Mouse (Mus musculus): ENCODE data around the gene B3gnt2.

Gene B3gnt2

DNA sequence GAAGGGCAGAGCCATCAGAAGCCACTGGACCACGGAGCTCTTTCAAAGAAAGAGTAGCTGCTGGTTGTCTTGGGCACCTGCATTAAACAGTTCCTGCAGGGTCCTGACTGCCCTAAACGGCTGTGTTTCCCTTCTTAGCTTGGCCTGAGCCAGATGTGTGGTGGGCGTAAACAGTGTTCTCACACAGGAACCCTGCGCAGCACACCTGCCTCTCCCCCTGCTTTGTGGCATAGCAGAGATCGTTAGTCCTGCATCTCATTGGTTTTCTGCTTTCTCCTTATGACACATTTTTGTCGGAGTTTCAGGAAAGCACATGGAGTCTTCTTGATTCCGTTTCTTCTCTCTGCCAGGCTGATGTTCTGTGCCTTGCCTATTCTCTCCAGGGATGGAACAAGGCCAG is 44.9 kb downstream of the B3gnt2 start:
- no peak for DNase-seq (ENCODE audit: low read depth in 1 of 2, low spot score in 2 of 2)

DNA sequence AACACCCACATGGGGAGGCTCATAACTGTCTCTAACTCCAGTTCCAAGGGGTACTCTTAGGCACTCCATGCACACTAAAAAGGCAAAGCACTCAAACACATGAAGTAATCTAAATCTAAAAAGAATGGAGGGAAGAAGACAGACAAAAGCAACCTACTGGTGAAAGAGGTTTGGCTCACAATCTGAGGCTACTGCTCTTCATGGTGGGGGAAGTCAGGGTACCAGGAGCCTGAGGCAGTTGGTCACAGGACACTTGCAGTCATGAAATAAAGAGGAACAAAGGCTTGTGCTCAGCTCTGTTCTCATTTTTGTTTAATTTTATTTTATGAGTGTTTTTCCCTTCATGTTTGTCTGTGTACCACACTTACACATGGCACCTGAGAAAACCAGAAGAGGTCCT is 45.6 kb downstream of the B3gnt2 start:
- DNase-seq (ENCODE audit: low read depth in 1 of 2, low spot score in 2 of 2): no peak

DNA sequence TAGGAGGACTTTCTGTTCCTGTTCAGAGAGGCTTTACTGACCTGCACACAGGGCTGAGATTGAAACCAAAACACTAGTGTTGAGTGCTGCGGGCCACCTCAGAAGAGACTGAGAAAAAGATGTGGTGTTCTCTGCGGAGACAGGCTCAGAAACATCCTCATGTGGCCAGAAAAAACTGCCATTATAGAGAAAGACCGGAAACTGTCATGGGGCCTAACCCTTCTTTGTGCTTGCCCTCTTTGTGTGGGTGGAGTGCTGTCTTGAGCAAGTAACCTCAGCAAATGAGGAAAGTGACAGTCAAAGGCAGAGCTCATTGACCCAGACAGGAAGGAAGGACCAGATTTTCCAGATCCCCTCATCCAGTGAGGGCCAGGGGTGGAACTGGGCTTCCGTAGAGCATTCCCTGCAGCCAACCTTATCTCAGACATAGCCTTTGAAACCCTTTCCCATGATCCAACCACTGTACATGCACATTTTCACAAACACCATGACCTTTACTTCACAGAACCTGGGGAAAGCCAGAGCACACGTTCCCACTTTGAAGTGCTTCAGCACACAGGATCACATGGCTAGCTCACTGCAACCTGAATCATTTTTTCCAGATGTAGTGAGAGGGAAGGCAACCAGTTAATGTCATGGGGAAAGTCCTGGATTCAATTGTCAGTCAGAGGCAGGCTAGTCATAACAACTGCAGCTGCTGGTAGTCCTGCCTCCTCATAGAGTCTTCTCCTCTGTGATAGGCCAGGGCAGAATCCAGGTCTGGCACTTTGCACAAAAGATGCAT is 46.6 kb downstream of the B3gnt2 start:
- DNase-seq (ENCODE audit: low read depth in 1 of 2, low spot score in 2 of 2): peak; percentile 17 to 33

DNA sequence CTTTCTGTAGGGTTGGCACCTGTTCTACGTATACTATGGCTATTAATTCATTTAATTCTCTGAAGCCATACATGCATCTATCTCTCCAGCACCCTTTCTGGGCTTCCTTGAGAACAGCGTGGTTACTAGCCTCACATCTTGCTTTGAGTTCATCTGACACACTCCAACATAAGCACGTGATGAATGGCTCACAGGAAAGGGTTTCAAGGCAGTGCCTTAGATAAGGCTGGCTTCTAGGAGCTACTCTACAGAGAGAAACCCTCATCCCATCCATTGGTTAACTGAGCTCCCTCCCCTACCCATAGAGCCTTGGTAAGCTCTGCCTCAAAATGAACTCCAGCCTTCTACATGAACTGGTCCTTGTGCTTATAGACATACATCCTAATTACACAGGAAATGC is 47.3 kb downstream of the B3gnt2 start:
- no peak for DNase-seq (ENCODE audit: low read depth in 1 of 2, low spot score in 2 of 2)

DNA sequence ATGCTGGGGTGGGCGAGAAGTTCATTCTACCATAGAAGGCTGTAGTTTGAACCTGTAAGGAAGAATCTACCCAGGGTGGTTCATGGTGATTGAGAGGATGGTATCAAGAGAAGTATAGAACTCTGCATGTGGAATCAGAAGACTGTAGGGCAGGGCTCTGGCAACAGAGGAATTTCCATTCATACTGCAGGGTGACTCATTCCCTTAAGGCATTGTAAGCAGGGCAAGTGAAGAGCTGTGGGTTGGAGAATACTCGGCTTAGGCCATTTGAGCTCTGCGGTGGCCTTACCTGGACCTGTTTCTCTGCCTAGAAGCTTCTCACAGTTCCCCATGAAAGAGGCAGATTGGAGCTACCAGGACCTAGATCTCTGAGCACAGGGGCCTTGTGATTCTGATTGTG is 49.3 kb downstream of the B3gnt2 start:
- no peak for DNase-seq (ENCODE audit: low read depth in 1 of 2, low spot score in 2 of 2)

DNA sequence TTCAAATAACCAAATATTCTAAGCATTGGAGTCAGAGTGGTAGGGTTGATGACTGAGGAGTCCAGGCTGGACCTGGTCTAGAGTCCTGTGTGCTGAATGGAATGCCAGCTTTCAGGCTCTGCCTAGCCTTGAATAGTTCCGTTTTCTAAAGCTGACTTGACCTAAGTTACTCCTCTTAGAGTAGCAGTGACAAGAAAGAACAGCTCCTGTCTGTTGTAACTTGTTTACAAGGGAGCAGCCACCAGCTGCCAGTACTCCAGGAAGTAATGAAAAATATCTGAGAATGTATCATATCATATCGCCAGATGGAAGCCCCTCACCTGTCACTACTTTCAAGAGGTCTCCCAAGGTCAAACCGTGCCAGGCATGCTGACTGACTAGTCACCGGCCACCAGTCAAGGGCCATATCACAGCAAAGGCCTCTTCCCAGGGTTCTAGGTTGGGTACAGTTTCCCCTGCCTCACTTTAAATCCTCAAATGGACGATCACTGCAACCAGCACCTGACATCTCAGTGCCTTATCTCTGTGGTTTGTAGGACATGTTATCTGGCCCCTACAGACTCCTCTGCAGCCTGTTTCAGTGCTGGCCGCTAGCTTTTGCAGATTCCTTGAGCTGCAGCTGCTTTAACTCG is 51.2 kb downstream of the B3gnt2 start:
- no peak for DNase-seq (ENCODE audit: low read depth in 1 of 2, low spot score in 2 of 2)

DNA sequence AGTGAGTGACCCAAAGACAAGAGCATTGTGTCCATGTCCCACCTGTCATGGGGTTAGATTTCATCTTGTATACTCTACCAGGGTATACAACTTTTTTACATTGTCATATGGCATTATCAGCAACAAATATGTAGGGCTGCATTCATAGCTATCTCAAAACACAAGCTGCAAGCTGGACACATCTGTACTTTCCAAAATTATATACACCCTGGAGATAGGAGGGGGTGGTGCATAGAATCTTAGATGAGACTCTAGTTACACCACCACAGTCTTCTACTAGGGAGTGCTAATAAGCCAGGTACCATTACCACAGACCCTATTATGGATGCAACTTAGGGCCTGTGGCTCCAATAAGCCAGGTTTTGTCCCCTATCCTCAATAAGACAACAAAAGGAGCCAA is 52.7 kb downstream of the B3gnt2 start:
- DNase-seq (ENCODE audit: low read depth in 1 of 2, low spot score in 2 of 2): no peak

DNA sequence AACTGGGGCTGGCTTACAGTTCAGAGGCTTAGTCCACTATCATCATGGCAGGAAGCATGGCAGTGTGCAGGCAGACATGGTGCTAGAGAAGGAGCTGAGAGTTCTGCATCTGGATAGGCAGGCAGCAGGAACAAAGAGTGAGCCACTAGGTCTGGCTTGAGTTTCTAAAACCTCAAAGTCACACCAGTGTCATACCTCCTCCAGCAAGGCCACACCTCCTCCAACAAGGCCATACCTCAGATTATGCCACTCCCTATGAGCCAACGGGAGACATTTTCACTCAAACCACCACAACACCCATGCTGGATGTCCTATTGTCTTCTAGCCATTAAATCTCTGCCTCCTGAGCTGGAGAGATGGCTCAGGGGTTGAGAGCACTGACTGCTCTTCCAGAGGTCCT is 55.6 kb downstream of the B3gnt2 start:
- no peak for DNase-seq (ENCODE audit: low read depth in 1 of 2, low spot score in 2 of 2)

DNA sequence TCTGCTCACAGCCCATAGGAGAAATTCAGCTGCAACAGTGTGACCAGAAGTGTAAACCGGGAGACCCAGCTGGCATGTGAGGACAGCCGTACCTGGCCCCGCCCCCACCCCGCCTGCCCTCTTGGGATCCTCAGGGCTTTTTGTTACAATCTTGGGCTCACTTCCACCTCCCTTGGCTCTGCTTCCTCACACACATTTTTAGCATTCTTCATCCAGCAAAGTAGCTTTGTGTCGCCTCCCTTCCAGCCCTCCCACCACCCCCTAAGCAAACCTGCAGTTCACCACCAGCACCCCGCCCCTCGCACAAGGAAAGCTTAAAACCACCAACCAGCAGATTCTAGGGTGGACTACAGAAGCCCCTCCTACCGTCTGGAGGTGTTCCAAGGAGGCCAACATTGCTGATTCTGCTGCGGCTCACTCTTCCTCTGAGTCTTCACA is 60.8 kb downstream of the B3gnt2 start:
- no peak for DNase-seq (ENCODE audit: low read depth in 1 of 2, low spot score in 2 of 2)

DNA sequence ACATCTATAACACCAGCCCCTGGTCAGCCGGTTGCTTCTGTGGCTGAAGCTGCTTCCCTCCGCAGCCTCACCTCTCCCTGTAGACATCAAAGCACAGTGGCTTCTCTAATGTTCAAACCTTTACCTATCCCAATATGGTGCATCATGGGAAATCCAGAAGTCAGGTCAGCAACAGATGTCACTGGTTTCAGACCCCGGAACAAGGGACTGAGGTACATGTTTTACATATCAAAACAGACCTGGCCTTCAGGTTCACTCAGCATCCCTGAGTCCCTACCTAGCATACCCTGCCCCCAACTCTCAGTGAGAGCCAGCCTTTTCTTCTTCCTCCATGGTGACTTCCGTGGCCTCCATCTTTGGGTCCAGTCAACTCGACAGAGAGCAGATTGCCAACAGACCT is 61.8 kb downstream of the B3gnt2 start:
- no peak for DNase-seq (ENCODE audit: low read depth in 1 of 2, low spot score in 2 of 2)

DNA sequence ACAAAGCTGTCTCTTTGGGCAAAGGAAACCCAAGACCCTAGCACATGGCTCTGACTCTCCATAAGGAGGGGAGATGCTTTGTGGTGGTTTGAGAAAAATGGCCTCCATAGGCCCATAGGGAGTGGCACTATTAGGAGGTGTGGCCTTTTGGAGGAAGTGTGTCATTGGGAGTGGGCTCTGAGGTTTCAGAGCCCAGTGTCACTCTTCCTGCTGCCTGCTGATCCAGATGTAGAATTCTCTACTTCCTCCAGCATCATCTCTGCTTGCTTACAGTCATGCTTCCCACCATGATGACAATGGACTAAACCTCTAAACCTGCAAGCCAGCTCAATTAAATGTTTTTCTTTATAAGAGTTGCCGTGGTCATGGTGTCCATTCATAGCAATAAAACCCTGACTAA is 66.0 kb downstream of the B3gnt2 start:
- no peak for DNase-seq (ENCODE audit: low read depth in 1 of 2, low spot score in 2 of 2)

DNA sequence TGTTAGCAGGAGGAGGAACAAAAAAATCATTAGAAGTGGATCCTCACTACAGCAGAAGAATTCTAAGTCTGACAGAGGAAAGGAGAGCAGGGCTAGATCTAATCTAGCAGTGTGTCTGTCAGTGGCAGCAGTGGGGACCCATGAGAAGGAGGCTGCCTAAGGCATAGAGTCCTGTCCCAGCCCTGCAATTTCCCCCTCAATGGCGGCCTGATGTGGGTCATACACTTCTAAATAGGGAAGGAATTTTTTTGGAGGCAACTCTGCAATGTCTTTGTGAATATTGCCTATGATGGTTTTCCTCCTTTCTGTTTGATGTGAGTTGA is 66.9 kb downstream of the B3gnt2 start:
- DNase-seq (ENCODE audit: low read depth in 1 of 2, low spot score in 2 of 2): no peak

DNA sequence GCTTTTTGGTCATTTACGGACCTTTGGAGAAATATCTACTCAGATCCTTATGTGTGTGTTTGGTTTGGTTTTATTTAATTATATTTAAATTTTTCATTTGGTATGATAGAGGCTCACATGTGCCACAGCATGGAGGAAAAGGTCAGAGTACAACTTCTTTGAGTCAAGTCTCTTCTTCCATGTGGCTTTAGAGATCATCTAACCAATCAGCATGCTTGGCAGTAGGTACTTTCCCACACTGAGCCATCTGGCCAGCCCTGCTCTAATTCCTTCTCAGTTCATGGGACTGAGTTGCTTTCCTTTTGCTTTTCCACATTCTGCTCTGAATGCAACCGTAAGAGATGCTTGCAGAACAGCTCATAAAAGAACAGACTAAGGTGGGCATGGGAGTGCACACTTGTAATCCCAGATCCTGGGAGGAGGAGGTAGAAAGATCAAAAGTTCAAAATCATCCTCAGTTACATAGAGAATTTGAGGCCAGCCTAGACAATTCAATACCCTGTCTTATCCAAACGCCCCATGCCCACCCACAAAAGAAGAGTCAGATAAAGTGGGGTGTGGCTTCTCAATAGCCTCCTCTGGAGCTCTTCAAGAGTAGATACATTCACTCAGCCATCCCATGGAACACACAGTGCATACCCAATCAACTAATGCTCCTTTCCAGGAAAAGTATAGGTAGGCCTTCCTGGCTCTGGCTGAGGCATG is 67.4 kb downstream of the B3gnt2 start:
- DNase-seq (ENCODE audit: low read depth in 1 of 2, low spot score in 2 of 2): no peak

DNA sequence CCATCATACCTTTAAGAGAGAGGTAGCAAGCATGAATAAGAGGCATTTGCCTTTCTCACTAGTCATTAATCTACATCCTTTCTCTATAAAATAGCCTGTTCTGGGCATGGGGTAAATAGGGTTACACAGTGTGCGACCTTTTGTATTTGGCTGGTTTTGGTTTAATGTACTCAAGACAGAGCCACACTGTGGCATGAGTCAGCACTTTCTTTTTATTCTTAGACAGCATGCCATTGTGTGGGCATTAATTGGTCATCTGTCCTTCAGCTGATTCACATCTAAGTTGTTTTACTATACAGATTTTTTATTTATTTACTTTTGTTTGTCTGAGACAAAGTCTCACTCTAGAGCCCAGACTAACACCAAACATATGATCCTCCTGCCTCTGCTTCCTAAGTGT is 68.6 kb downstream of the B3gnt2 start:
- no peak for DNase-seq (ENCODE audit: low read depth in 1 of 2, low spot score in 2 of 2)

DNA sequence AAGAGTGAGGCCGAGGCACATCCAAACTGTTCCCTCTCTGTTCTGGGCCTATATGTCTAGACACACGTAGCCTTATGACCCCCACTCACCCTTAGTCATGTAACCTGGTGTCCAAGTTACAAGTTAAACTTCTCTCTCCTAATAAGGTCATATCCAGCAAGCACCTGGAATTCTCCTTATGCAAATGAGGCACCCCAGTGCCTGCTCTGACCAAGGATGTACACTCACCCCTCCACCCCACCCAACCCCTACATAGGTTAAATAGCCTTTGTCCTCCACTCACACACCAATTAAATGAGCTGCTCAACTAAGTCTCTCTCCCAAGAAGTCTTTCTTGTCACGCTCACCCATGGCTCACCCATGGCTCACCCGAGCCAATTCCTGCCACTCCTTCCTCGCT is 69.0 kb downstream of the B3gnt2 start:
- DNase-seq (ENCODE audit: low read depth in 1 of 2, low spot score in 2 of 2): no peak

DNA sequence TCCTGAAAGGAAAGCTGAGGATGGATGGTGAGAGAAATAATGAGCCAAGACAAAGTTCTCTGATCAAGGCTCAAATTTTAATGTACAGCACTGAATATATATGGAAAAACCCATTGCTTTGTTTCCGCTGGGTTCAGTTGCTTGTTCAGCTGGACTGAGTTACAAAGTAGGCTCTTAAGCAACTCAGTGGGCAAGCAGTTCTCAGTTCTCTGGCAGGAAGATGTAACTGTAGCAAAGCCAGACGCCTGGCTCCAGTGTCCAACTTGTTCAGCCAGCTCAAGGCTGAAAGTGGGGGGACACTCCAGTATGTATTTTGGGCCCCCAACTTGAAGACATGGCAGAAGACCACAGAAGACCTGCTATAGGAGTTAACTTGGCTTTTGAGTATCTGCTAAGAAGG is 72.9 kb downstream of the B3gnt2 start:
- no peak for DNase-seq (ENCODE audit: low read depth in 1 of 2, low spot score in 2 of 2)

DNA sequence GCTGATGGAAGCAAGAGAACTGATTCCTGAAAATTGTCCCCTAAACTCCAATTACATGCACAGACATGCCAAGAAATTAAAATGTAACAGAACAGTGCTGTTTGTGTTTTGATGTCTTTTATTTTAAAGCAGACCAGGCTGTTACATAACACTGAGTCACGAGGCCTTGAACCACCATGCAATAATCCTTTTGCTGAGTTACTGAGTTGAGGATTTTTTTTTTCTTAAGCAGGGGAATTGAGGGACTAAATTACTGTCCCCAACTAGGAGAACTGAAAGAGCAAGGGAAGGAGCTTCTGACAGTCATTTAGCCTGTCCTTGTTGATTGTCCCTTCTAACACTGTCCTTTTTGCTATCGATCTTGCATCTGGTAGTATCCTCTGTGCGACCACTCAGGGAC is 76.3 kb downstream of the B3gnt2 start:
- DNase-seq (ENCODE audit: low read depth in 1 of 2, low spot score in 2 of 2): no peak

DNA sequence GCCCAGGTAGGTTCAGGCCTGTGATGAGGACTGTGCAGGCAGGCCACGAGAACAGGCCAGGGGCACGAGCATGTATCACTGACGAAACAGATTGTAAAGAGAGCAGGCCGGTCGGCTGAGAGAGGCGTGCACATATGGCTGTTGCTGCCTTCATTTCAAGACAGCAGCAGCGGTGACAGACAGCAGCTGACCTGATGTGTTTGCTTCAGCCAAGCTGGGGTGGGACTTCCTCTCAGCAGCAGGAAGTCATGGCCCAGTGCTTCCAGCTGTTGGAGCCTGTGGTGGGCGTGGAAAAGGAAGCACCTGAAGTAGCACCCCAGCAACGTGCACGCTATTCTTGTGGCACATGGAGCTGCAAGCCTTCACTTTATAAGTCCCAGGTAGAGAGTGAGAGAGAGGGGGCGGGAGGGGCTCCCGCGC is 78.0 kb downstream of the B3gnt2 start:
- DNase-seq (ENCODE audit: low read depth in 1 of 2, low spot score in 2 of 2): no peak

DNA sequence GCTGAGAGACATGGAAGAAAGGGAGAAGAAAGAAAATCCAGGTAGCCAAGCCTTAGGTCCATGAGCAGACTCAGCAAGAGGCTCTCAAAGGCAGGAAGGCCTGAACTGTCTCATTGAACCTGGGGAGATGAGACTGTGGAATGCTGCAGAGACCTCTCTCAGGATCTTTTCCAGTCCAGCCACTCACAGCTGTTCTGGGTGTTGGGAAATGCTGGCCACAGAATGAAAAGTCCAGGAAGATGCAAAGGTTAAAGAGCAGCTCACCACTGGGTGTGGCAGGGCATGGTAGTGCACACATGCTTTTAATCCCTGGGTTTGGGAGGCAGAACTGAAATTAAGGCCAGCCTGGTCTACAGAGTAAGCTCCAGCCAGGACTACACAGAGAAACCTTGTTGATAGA is 79.6 kb downstream of the B3gnt2 start:
- no peak for DNase-seq (ENCODE audit: low read depth in 1 of 2, low spot score in 2 of 2)

DNA sequence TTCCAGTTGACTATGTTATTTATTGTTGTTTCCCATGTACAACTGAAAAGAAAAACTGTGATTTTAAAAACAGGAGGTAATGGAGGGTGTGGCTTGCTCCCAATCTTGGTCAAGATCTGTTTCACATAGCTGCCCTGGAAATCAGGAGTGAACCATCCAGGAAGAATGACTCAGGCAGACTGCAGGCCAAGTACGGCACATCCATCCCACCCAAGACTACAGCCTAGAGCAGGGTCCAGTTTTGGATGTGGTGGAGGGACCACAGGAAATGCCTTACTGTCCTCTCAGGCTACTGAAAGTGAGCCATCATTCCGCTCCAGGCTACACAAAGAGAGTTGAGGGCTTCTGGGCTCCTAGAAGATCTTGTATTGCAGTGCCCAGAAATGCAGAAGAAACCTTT is 80.0 kb downstream of the B3gnt2 start:
- no peak for DNase-seq (ENCODE audit: low read depth in 1 of 2, low spot score in 2 of 2)

DNA sequence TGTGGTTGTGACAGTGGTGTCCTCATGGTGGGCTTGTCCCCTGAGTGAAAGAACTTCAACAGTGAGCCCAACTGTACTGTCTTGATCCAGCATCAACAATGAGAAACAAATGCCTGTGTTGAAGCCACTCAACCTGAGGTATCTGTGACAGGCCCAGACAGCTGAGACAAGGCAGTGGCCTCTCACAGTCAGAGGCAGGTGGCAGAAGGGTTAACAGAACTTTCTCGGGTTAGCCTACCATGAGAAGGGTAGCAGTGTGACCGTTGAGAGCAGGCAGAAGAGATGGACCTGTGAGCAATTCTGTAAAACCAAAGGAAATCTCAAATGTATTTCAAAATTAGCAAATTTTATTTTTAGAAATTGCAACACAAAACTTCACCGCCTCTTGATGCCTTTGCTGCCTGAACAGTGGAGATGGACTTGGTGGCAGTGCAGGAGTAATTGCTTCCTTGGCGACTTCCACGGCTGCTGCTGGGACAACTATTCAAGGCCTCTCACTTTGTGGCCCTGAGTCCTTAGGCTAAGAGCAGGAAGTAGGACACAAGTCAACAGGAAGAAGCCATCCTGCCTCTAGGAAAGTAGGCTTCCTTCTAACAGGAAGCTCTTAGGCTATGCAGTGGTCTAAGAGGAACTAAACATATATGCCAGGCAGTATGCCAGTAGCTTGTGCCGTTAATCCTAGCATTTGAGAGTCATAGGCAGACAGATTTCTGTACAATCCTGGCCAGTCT is 80.8 kb downstream of the B3gnt2 start:
- DNase-seq (ENCODE audit: low read depth in 1 of 2, low spot score in 2 of 2): no peak

DNA sequence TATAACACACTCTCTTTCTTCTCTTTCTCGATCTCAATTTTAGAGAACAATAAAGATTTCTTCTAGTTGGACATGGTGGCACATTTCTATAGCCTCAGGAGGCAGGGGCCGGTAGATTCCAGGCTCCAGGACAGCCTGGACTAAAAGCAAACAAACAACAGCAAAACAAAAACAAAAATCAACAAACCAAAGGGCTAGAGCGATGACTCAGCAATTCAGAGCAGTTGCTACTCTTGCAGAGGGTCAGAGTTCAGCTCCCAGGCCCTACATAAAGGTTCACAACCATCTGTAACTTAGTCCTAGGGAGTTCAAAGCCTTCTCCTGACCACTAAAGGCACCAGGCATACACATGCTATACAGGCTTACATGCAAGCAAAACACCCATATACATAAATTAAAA is 82.2 kb downstream of the B3gnt2 start:
- no peak for DNase-seq (ENCODE audit: low read depth in 1 of 2, low spot score in 2 of 2)
